Mouse (Mus musculus) left cerebral cortex, adult 11 months (tissue): ENCODE measurements around the gene Cldn19.

Experiments
- DNase-seq: peaks from one replicate; pipeline ENCODE4 v3.0.0; 2022; ENCODE audit warnings: low spot score

Cldn19 gene

GRCm38 (mm10) chr4:119300761-119301160 is 45.5 kb downstream of the Cldn19 start:
- no peak for DNase-seq

DNA sequence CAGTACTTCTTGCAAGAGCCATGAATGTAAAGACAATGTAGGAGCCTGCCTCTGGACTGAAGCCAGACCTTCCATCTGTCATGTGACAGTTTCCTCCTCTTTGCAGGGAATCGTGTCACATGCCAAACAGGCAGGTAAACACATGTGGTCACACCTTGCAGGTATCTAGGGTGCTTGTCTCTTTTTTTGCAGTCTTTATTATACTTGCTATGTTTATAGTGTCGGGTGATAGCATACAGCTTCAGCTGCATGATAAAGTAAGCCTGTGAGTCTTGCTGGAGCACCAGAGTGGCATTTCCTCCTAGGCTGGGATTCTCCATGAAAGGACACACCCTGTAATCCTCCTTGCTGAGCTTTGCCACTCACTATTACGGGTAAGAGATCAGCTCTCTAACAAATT is 46.6 kb downstream of the Cldn19 start:
- no peak for DNase-seq

DNA sequence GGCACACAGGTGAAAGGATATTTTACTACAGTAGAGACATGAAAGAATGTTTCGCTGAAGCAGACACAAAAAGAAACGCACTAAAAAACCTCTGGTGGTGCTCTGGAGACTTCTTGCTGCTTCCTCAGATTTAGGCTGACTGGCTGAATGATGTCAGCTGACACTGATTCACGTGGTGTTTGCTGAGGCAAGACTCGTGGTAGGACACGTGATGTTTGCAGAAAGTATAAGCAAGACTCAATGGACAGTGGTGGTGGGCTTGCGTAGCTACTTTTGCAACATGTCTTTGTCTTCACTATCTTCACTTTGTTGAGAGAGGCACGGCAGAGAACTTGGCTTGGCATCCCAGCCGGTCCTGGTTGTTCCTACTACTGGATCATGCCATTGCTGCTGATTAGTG is 48.1 kb downstream of the Cldn19 start:
- DNase-seq = no peak

GRCm38 (mm10) chr4:119305418-119305817 is 50.2 kb downstream of the Cldn19 start:
- no peak for DNase-seq
